Mouse (Mus musculus) kidney, embryonic 15.5 days (tissue): ENCODE results near the gene Pknox1. TPM values are rescaled to one million over a fixed set of nuclear protein-coding genes. Genes with fewer than 3 reads are reported as not detected.
A peak's percentile ranks its signal among the peaks of the same experiment; 100 is the strongest.

Experiments
- ATAC-seq: fragments of 200-750 bp; cut with Nextera tagmentation; replicated peaks from 2 replicates; pipeline ENCODE4 v1.8.0; 2017; ENCODE audit warnings: moderate TSS enrichment; ENCODE audit not compliant: low FRiP score
- H3K27ac ChIP-seq: fragments of 300-500 bp; sonication (generic); 2 replicates; pipeline ENCODE4 v1.5.1; 2015; ENCODE audit warnings: mild to moderate bottlenecking, inconsistent platforms
- H3K27me3 ChIP-seq: fragments of 300-500 bp; sonication (generic); 2 replicates; pipeline ENCODE4 v1.6.1; 2015; ENCODE audit warnings: inconsistent platforms
- H3K36me3 ChIP-seq: fragments of 300-500 bp; sonication (generic); 2 replicates; pipeline ENCODE4 v1.6.1; 2015; ENCODE audit warnings: inconsistent platforms
- H3K4me1 ChIP-seq: fragments of 300-500 bp; sonication (generic); 2 replicates; pipeline ENCODE4 v1.6.1; 2015; ENCODE audit warnings: inconsistent platforms
- H3K4me2 ChIP-seq: fragments of 300-500 bp; sonication (generic); 2 replicates; pipeline ENCODE4 v1.6.1; 2015; ENCODE audit warnings: moderate library complexity, mild to moderate bottlenecking, inconsistent platforms
- H3K4me3 ChIP-seq: fragments of 300-500 bp; sonication (generic); replicated peaks from 2 replicates; pipeline ENCODE4 v1.5.1; 2015; ENCODE audit warnings: mild to moderate bottlenecking, inconsistent platforms
- H3K9ac ChIP-seq: fragments of 300-500 bp; sonication (generic); 2 replicates; pipeline ENCODE4 v1.6.1; 2015; ENCODE audit warnings: mild to moderate bottlenecking, inconsistent platforms
- H3K9me3 ChIP-seq: fragments of 300-500 bp; sonication (generic); replicated peaks from 2 replicates; pipeline ENCODE4 v1.6.1; 2016; ENCODE audit warnings: inconsistent platforms
- WGBS: fragments of 180-500 bp; shearing (Covaris S2); methylation state at CpG from one replicate; pipeline ENCODE4 v1.1.7; 2015; ENCODE audit warnings: mixed read lengths; 5-methylcytosine and 5-hydroxymethylcytosine counted together
- polyA plus RNA-seq: library from polyadenylated mRNA; unstranded; fragments of >200 nt; fragmentation: Nextera tagmentation; extraction: Ambion mirVana; gene quantifications from 2 replicates; pipeline ENCODE4 v1.2.1, GENCODE M21; 2015

The Pknox1 gene
- polyA plus RNA-seq, 1 experiment from 2014 or later: 40.5 TPM

GRCm38 (mm10) chr17:31557947-31558542 is 6.5 kb upstream of the Pknox1 start:
- peak overlapping the region; percentile 39 for H3K27ac ChIP-seq

GRCm38 (mm10) chr17:31559021-31559789 is 5.3 kb upstream of the Pknox1 start:
- H3K9ac ChIP-seq: no peak overlapping the region
- no peak overlapping the region for H3K4me2 ChIP-seq
- no peaks in the 10 kb centered on the region for H3K9me3 ChIP-seq
- no peak for ATAC-seq
- WGBS: 83% methylated on average over 11 of the region's 11 CpGs
- H3K36me3 ChIP-seq: no peaks in the 10 kb centered on the region
- H3K4me3 ChIP-seq: no peak overlapping the region
- no peak overlapping the region for H3K27ac ChIP-seq
- peaks cover 23% of the 10 kb centered on the region for H3K4me1 ChIP-seq
- H3K27me3 ChIP-seq: no peaks in the 10 kb centered on the region

More at GRCm38 (mm10) chr17:31557947-31558542, 6.5 kb upstream of the Pknox1 start:
- ATAC-seq: peak; percentile 22
- no peaks in the 10 kb centered on the region for H3K36me3 ChIP-seq
- no peak overlapping the region for H3K4me3 ChIP-seq
- no peak overlapping the region for H3K9ac ChIP-seq
- peaks cover 18% of the 10 kb centered on the region for H3K4me1 ChIP-seq
- H3K27me3 ChIP-seq: no peaks in the 10 kb centered on the region
- WGBS: 62% methylated on average over 10 of the region's 10 CpGs
- no peak overlapping the region for H3K4me2 ChIP-seq
- H3K9me3 ChIP-seq: no peaks in the 10 kb centered on the region

- H3K27ac ChIP-seq: peak overlapping the region; percentile 92
- peak overlapping the region; percentile 60 for H3K4me2 ChIP-seq
- WGBS: 16% methylated on average over 12 of the region's 12 CpGs
- H3K4me1 ChIP-seq: peaks cover 31% of the 10 kb centered on the region
- peak overlapping the region; percentile 69 for H3K4me3 ChIP-seq
- no peaks in the 10 kb centered on the region for H3K36me3 ChIP-seq
- no peaks in the 10 kb centered on the region for H3K9me3 ChIP-seq
- H3K27me3 ChIP-seq: no peaks in the 10 kb centered on the region
- H3K9ac ChIP-seq: peak overlapping the region; percentile 46
- no peak; the same call in 1 of the 2 replicates for ATAC-seq
These were observed 911 bp upstream of the Pknox1 start for GRCm38 (mm10) chr17:31563632-31564014.

DNA sequence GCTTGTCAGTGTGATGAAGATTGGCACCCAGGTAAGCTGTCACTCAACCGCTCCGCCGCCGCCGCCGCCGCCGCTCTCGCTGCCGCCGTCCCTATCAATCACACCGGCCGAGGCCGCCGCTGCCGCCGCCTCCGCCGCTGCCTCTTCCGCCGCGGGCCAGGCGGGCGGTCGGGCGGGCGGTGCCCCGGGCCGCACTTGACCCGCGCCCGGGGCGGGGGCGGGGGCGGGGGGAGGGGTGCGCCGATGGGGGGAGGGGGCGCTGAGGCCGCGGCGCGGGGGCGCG is 265 bp downstream of the Pknox1 start:
- Histone ChIP-seq H3K9me3 (no peaks in the 10 kb centered on the region), H3K4me1 (peaks cover 41% of the 10 kb centered on the region), H3K27ac (peak overlapping the region; percentile 96), H3K4me3 (peak overlapping the region; percentile 69), H3K36me3 (no peaks in the 10 kb centered on the region), H3K9ac (peak overlapping the region; percentile 89), H3K27me3 (no peaks in the 10 kb centered on the region), H3K4me2 (peak overlapping the region; percentile 68)
- ATAC-seq: no peak
- 0% methylated on average over 19 of the region's 44 CpGs for WGBS

GRCm38 (mm10) chr17:31565141-31566056 is 865 bp downstream of the Pknox1 start:
- no peaks in the 10 kb centered on the region for H3K36me3 ChIP-seq
- peak; percentile 65 for ATAC-seq
- peak overlapping the region; percentile 89 for H3K9ac ChIP-seq
- peak overlapping the region; percentile 69 for H3K4me3 ChIP-seq
- no peaks in the 10 kb centered on the region for H3K9me3 ChIP-seq
- peak overlapping the region; percentile 68 for H3K4me2 ChIP-seq
- H3K27me3 ChIP-seq: no peaks in the 10 kb centered on the region
- H3K4me1 ChIP-seq: peaks cover 44% of the 10 kb centered on the region
- WGBS: under 1% methylated on average over 88 of the region's 88 CpGs
- H3K27ac ChIP-seq: peak overlapping the region; percentile 96

GRCm38 (mm10) chr17:31566276-31566675 is 1.7 kb downstream of the Pknox1 start:
- peak overlapping the region; percentile 96 for H3K27ac ChIP-seq
- H3K36me3 ChIP-seq: no peaks in the 10 kb centered on the region

GRCm38 (mm10) chr17:31569756-31570155 is 5.2 kb downstream of the Pknox1 start:
- H3K27ac ChIP-seq: no peak overlapping the region; the same call in 1 of the 2 replicates
- no peak overlapping the region for H3K4me3 ChIP-seq

More at GRCm38 (mm10) chr17:31566276-31566675, 1.7 kb downstream of the Pknox1 start:
- WGBS: 73% methylated on average over 6 of the region's 6 CpGs
- H3K4me3 ChIP-seq: peak overlapping the region; percentile 69
- no peaks in the 10 kb centered on the region for H3K9me3 ChIP-seq
- ATAC-seq: no peak
- H3K4me2 ChIP-seq: peak overlapping the region; percentile 68
- H3K9ac ChIP-seq: peak overlapping the region; percentile 89; the same call in 1 of the 2 replicates
- peaks cover 46% of the 10 kb centered on the region for H3K4me1 ChIP-seq
- no peaks in the 10 kb centered on the region for H3K27me3 ChIP-seq

GRCm38 (mm10) chr17:31570321-31570925 is 5.9 kb downstream of the Pknox1 start:
- Histone ChIP-seq H3K4me2 (no peak overlapping the region), H3K9ac (no peak overlapping the region), H3K4me1 (peaks cover 41% of the 10 kb centered on the region), H3K9me3 (no peaks in the 10 kb centered on the region), H3K27me3 (no peaks in the 10 kb centered on the region), H3K4me3 (no peak overlapping the region), H3K27ac (no peak overlapping the region), H3K36me3 (no peaks in the 10 kb centered on the region; the same call in 1 of the 2 replicates)
- 88% methylated on average over 9 of the region's 9 CpGs for WGBS
- peak; percentile 82 for ATAC-seq

More at GRCm38 (mm10) chr17:31569756-31570155, 5.2 kb downstream of the Pknox1 start:
- no peaks in the 10 kb centered on the region for H3K27me3 ChIP-seq
- no peak overlapping the region for H3K9ac ChIP-seq
- H3K4me2 ChIP-seq: no peak overlapping the region
- no peaks in the 10 kb centered on the region for H3K9me3 ChIP-seq
- no peaks in the 10 kb centered on the region; the same call in 1 of the 2 replicates for H3K36me3 ChIP-seq
- no peak for ATAC-seq
- WGBS: 91% methylated on average over 1 of the region's 1 CpGs
- peaks cover 41% of the 10 kb centered on the region for H3K4me1 ChIP-seq

GRCm38 (mm10) chr17:31571689-31572088 is 7.2 kb downstream of the Pknox1 start:
- H3K4me2 ChIP-seq: no peak overlapping the region
- H3K36me3 ChIP-seq: no peaks in the 10 kb centered on the region; the same call in 1 of the 2 replicates
- WGBS: 83% methylated on average over 5 of the region's 5 CpGs
- no peaks in the 10 kb centered on the region for H3K27me3 ChIP-seq
- no peaks in the 10 kb centered on the region for H3K9me3 ChIP-seq
- H3K4me1 ChIP-seq: peaks cover 31% of the 10 kb centered on the region
- no peak overlapping the region for H3K27ac ChIP-seq
- ATAC-seq: no peak
- no peak overlapping the region for H3K4me3 ChIP-seq
- no peak overlapping the region for H3K9ac ChIP-seq

- 81% methylated on average over 7 of the region's 7 CpGs for WGBS
- H3K27me3 ChIP-seq: no peaks in the 10 kb centered on the region
- no peak overlapping the region for H3K4me2 ChIP-seq
These were observed 10.1 kb downstream of the Pknox1 start for GRCm38 (mm10) chr17:31574662-31575061.

GRCm38 (mm10) chr17:31576394-31577175 is 12.1 kb downstream of the Pknox1 start:
- Histone ChIP-seq H3K9me3 (no peaks in the 10 kb centered on the region), H3K27ac (no peak overlapping the region), H3K27me3 (no peaks in the 10 kb centered on the region), H3K36me3 (no peaks in the 10 kb centered on the region; the same call in 1 of the 2 replicates), H3K9ac (no peak overlapping the region), H3K4me3 (no peak overlapping the region), H3K4me1 (peaks cover 21% of the 10 kb centered on the region), H3K4me2 (no peak overlapping the region)
- WGBS: 78% methylated on average over 10 of the region's 10 CpGs
- no peak for ATAC-seq

More at GRCm38 (mm10) chr17:31574662-31575061, 10.1 kb downstream of the Pknox1 start:
- no peak overlapping the region for H3K4me3 ChIP-seq
- H3K36me3 ChIP-seq: no peaks in the 10 kb centered on the region; the same call in 1 of the 2 replicates
- peaks cover 16% of the 10 kb centered on the region; the same call in 1 of the 2 replicates for H3K4me1 ChIP-seq
- no peak overlapping the region for H3K9ac ChIP-seq
- no peak overlapping the region for H3K27ac ChIP-seq
- no peaks in the 10 kb centered on the region for H3K9me3 ChIP-seq
- ATAC-seq: no peak
